Mouse (Mus musculus): ENCODE data around the gene Ccer2. TPM values are rescaled to one million over a fixed set of nuclear protein-coding genes. Genes with fewer than 3 reads are reported as not detected.

Gene Ccer2
- not detected in 2 replicates for polyA plus RNA-seq (2015; fragmentation: Nextera tagmentation; extraction: Ambion mirVana)

GRCm38 (mm10) chr7:28756079-28756478 lies at the start of gene Ccer2:
TSS of gene Ccer2 (plus strand) at chr7:28756174.

GRCm38 (mm10) chr7:28716590-28717281 lies 39.2 kb upstream of the Ccer2 start, which contains the start of gene Fbxo17:
TSS of gene Fbxo17 (plus strand) at chr7:28716804.

DNA sequence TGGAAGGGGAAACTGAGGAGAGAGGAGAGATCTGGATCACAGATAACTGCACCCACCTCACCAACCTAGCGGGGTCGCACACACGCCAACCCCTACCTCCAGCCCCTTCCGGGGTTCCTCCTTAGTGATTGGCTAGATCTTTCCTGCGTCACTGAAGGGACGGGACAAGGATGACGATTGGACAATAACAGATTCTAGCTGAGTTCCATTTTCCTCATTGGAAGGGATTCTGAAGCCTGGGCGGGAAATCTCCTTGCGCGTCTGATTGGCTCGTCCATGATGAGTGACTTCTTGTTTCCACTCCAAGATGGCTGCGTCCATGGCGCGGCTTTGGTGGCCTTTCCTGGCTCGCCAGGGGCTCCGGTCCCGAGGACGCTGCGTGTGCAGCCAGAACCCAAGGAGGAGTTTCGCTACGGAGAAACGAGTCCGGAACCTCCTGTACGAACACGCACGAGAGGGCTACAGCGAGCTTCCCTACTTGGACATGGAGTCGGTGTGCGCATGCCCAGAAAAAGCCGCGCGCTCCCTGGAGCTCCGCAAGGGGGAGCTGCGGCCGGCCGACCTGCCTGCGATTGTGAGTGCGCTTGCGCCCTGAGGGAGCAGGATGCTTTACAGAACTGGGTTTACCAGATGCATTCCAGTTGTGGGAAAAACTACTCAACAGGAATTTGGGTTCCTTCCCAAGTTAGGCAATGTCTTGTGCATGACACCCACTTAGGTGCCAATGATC lies 14.1 kb upstream of the Ccer2 start, which contains the start of the genes Mrps12 and Sars2:
Gene Mrps12 (minus strand): TSS at position 112 of the 730 bp plus-strand sequence.
Gene Sars2 (plus strand): TSS at position 284 of the 730 bp plus-strand sequence.

DNA sequence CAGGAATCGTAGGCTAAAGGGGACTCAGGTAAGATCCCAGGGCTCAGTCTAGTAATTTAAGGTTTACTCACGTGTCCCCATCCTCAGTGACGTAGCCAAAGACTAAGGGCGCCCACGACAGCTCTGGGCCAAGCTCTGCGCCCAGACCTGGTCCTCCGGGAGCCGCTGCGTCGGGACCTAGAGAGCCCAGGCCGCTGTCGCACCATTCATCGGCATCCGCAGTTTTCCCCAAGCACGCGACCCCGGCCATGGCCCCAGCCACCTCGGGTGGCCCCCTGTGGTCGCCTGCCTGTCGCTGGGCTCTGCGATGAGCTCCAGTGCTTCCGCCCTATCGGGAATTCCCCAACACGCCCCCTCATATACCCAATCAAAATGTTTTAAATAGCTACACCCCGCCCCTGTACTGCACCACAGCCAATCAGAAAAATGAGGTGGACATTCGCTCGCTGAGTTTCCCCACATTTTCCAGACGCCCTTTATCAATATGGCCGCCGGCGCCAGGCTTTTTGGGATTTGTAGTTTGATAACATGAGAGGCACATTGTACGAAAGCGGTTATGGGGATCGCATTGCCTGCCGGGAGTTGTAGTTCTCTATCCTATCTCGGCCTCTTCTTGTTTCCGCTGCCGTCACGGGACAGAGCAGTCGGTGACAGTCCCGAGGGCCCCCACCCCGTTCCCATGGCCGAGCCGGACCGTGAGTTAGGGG lies 10.4 kb downstream of the Ccer2 start, which contains the start of gene Sirt2:
Gene Sirt2 (plus strand): TSS at position 563 of the 707 bp plus-strand sequence.

DNA sequence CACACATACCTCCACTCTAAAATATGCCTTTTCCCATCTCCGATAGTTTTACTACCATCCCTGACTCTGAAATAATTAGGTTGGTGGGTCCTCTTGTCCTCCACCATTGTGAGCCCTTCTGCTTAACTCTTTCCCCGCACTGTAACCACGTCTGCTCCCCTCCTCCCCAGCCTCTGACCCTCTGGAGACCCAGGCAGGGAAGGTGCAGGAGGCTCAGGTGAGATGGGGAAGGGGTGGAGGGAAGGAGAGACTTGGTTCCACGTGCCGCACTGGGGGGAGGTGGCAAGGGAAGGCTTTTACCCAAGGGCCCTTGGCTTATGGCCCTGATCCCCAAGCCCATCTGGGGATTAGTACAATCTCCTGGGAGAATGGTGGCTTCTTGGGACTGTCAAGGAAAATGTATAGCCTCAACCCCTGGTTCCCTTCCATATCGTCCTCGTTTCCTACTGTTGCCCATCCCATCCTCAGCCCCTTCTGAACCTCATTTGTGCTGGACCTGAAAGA lies 11.5 kb downstream of the Ccer2 start, which contains the start of gene Nfkbib:
Gene Nfkbib (minus strand): TSS at position 51 of the 504 bp plus-strand sequence.

DNA sequence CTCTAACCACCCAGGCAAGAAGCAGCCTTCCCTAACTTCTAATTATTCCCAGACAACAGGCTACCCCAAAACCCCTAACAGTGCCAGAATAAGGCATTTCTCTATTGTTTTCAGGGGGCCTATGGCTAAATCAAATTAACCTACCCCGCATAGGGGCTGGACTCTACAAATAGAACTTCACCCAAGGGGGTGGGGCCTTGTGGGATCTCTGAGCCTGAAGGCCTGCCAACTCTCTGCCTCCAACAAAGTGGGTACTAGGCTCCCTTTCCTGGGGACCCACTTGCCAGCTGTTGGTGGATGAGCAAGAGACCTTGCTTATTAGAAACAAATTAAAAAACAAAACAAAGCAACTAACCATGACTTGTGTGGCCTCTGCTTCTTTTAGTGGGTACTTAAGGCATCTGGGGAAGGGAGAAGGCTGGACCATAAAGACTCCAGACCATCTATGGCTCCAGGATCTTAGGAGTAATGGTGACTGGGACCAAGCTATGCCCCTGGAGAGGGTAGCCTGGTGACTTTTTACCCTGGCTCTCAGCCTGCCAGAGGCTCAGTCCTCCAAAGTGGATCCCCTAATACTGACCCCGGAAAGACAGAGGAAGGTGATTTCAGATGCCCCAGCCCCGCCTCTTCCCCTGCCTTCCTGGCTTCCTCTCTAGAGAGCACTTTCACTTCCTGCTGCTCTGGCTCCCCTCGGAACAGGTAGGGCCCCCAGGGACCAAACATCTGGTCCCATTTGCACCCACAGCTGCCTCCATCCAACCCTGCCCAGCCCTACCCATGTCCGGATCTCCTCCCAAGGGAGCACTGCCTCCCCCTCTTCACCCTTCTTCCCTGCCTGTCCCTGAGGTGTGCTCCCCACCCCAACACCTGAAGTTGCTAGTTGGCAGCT lies 32.6 kb downstream of the Ccer2 start, which contains the start of gene Rinl:
Gene Rinl (plus strand): TSS at position 663 of the 889 bp plus-strand sequence.

GRCm38 (mm10) chr7:28808221-28808941 lies 52.4 kb downstream of the Ccer2 start, which contains the start of gene Hnrnpl:
TSS of gene Hnrnpl (plus strand) at chr7:28808541.

Other genes with a start within 250 kb of the Ccer2 start
- not detected in 2 replicates for gene Ifnl2, start 245.7 kb upstream of the Ccer2 start, polyA plus RNA-seq (2015; fragmentation: Nextera tagmentation; extraction: Ambion mirVana)
- gene Ifnl3, start 233.3 kb upstream of the Ccer2 start, polyA plus RNA-seq (2015; fragmentation: Nextera tagmentation; extraction: Ambion mirVana): not detected in 2 replicates
- gene Sycn, start 215.3 kb upstream of the Ccer2 start, polyA plus RNA-seq (2015; fragmentation: Nextera tagmentation; extraction: Ambion mirVana): 25.7 and 72.8 TPM in 2 replicates
- gene Nccrp1, start 208.9 kb upstream of the Ccer2 start, polyA plus RNA-seq (2015; fragmentation: Nextera tagmentation; extraction: Ambion mirVana): not detected in 2 replicates
- 6.6 and 8.0 TPM in 2 replicates for gene Samd4b, start 158.0 kb upstream of the Ccer2 start, polyA plus RNA-seq (2015; fragmentation: Nextera tagmentation; extraction: Ambion mirVana)
- gene Pak4, start 158.0 kb upstream of the Ccer2 start, polyA plus RNA-seq (2015; fragmentation: Nextera tagmentation; extraction: Ambion mirVana): 8.8 and 9.8 TPM in 2 replicates
- not detected in 2 replicates for gene Acp7, start 124.8 kb upstream of the Ccer2 start, polyA plus RNA-seq (2015; fragmentation: Nextera tagmentation; extraction: Ambion mirVana)
- 0.30 and 1.4 TPM in 2 replicates for gene Fbxo27, start 63.3 kb upstream of the Ccer2 start, polyA plus RNA-seq (2015; fragmentation: Nextera tagmentation; extraction: Ambion mirVana)
- gene Fbxo17, start 39.4 kb upstream of the Ccer2 start, polyA plus RNA-seq (2015; fragmentation: Nextera tagmentation; extraction: Ambion mirVana): 3.4 and 4.0 TPM in 2 replicates
- 95.7 and 96.0 TPM in 2 replicates for gene Mrps12, start 14.4 kb upstream of the Ccer2 start, polyA plus RNA-seq (2015; fragmentation: Nextera tagmentation; extraction: Ambion mirVana)
- gene Sars2, start 14.2 kb upstream of the Ccer2 start, polyA plus RNA-seq (2015; fragmentation: Nextera tagmentation; extraction: Ambion mirVana): 12.4 and 13.7 TPM in 2 replicates
- gene Sirt2, start 10.6 kb downstream of the Ccer2 start, polyA plus RNA-seq (2015; fragmentation: Nextera tagmentation; extraction: Ambion mirVana): 32.7 and 34.8 TPM in 2 replicates
- gene Nfkbib, start 11.3 kb downstream of the Ccer2 start, polyA plus RNA-seq (2015; fragmentation: Nextera tagmentation; extraction: Ambion mirVana): 29.1 and 31.6 TPM in 2 replicates
- 21.2 and 30.9 TPM in 2 replicates for gene Rinl, start 32.8 kb downstream of the Ccer2 start, polyA plus RNA-seq (2015; fragmentation: Nextera tagmentation; extraction: Ambion mirVana)
- 185 and 205 TPM in 2 replicates for gene Hnrnpl, start 52.4 kb downstream of the Ccer2 start, polyA plus RNA-seq (2015; fragmentation: Nextera tagmentation; extraction: Ambion mirVana)
- 119 and 141 TPM in 2 replicates for gene Ech1, start 69.0 kb downstream of the Ccer2 start, polyA plus RNA-seq (2015; fragmentation: Nextera tagmentation; extraction: Ambion mirVana)
- gene Lgals4, start 77.7 kb downstream of the Ccer2 start, polyA plus RNA-seq (2015; fragmentation: Nextera tagmentation; extraction: Ambion mirVana): 9.9 and 12.8 TPM in 2 replicates
- gene Lgals7, start 107.7 kb downstream of the Ccer2 start, polyA plus RNA-seq (2015; fragmentation: Nextera tagmentation; extraction: Ambion mirVana): 4.4 and 4.8 TPM in 2 replicates
- 0.26 and 0.55 TPM in 2 replicates for gene Capn12, start 125.2 kb downstream of the Ccer2 start, polyA plus RNA-seq (2015; fragmentation: Nextera tagmentation; extraction: Ambion mirVana)
- gene Actn4, start 206.2 kb downstream of the Ccer2 start, polyA plus RNA-seq (2015; fragmentation: Nextera tagmentation; extraction: Ambion mirVana): 114 and 117 TPM in 2 replicates
- 346 and 382 TPM in 2 replicates for gene Eif3k, start 225.7 kb downstream of the Ccer2 start, polyA plus RNA-seq (2015; fragmentation: Nextera tagmentation; extraction: Ambion mirVana)
- gene Map4k1, start 225.9 kb downstream of the Ccer2 start, polyA plus RNA-seq (2015; fragmentation: Nextera tagmentation; extraction: Ambion mirVana): 50.9 and 57.2 TPM in 2 replicates